Mouse (Mus musculus) testis, postnatal 10 days (tissue): ENCODE measurements around the gene Pdyn.

Experiments
- DNase-seq: peaks from one replicate; pipeline ENCODE4 v3.0.0; 2021; ENCODE audit warnings: low spot score

The Pdyn gene

GRCm38 (mm10) chr2:129654233-129654950 is 45.3 kb downstream of the Pdyn start:
- DNase-seq, result no peak

DNA sequence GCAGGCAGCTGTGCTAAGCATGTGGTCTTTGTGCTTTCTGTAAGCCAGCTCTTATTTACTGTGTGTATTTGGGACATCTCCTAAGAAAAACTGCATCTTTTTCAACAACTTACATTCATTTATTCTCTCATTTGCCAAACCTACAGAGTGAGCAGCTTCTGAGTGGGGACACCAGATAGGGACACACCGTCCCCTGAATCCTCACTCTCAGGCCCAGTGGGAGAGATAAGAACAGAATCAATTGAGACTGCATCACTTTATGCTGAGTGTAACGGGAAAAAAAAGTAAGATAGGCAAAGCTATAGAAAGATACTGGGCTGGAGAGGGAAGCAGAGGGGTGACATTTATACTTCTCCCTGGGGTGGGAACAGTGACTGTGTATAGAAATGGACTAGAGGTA is 46.0 kb downstream of the Pdyn start:
- DNase-seq, result no peak

- DNase-seq, result no peak
Observed at GRCm38 (mm10) chr2:129652616-129653015, 47.0 kb downstream of the Pdyn start.
